Mouse (Mus musculus): ENCODE data around the gene Tmem230. TPM values are rescaled to one million over a fixed set of nuclear protein-coding genes. Genes with fewer than 3 reads are reported as not detected.
"Not testable (repeated sequence)": the region's sequence is repeated elsewhere in the genome, so short reads cannot be mapped to it uniquely, and the experiment has no call there.

Tmem230 gene
- polyA plus RNA-seq (2012; rRNA removed): 91.5 and 102 TPM in 2 replicates

- peak; percentile 46 for DNase-seq (ENCODE audit: low read depth)
These were observed at the start of gene Tmem230 for GRCm38 (mm10) chr2:132247539-132248313. Tmem230 (minus strand) TSS chr2:132247807.

DNA sequence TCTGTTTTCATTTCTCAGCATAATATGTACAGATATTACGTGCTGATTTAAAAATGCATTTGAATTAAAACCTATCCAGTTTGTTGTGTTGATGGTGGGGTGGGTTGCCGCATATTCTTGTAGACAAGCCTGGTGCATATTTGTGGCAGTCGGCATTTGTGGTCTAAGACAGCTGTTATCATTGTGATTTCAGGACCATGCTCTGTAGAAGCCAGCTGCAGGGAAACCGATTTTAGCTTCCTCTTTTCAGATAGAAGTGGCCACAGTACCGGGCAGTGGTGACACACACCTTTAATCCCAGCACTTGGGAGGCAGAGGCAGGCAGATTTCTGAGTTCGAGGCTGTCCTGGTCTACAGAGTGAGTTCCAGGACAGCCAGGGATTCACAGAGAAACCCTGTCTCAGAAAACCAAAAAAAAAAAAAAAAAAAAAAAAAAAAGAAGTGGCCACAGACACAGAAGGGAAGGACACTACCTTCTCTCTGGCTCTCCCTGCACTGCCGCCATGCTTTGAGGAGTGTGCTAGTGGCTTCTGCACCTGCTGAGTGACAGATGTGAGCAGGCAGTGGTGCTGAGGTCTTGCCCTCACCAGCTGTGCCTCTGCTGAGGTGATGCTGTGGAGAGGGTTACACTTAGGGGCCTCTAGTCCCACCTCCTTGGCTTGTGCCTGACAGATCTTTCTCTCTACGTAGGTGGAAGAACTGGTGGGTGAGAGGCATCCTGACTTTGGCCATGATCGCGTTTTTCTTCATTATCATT lies 46.3 kb upstream of the Tmem230 start:
- no peak for DNase-seq (ENCODE audit: low read depth)

GRCm38 (mm10) chr2:132292083-132292482 lies 44.5 kb upstream of the Tmem230 start:
- no peak for DNase-seq (ENCODE audit: low read depth)

DNA sequence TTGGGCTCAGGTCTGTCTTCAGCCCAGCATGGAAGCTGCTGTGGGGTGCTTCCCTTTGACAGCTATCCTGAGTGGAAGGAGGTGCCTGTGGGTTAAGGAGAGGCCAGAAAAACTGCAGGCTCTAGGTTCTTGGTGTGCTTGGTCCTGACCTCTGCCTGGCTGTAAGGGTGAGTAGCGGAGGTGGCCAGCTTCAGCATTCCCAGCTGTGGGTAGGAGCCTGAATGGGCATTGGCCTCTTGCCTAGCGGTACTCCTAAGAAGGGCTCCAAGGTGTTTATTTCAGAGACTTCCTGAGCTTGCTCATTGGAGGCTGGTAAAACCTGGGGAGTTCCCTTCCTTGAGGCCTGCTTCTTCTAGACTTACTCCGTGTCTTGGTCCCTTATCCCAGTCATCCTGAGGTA lies 43.7 kb upstream of the Tmem230 start:
- DNase-seq (ENCODE audit: low read depth): no peak

DNA sequence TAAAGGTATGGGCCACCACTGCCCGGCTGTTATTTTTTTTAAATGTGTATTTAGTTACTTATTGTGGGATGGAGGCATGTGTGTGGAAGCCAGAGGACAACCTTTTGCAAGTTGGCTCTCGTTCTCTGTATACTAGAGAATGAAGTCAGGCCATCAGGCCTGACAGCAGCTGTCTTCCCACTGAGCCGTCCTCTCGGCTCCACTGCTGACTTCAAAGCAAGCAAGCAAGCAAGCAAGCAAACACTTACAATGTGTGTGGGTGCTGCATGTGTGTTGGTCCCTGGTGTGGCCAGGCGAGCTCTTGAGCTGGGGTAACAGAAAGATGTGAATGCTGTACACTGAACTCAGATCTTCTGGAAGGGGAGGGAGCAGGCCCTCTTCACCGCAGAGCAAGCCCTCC lies 43.2 kb upstream of the Tmem230 start:
- DNase-seq (ENCODE audit: low read depth): no peak

DNA sequence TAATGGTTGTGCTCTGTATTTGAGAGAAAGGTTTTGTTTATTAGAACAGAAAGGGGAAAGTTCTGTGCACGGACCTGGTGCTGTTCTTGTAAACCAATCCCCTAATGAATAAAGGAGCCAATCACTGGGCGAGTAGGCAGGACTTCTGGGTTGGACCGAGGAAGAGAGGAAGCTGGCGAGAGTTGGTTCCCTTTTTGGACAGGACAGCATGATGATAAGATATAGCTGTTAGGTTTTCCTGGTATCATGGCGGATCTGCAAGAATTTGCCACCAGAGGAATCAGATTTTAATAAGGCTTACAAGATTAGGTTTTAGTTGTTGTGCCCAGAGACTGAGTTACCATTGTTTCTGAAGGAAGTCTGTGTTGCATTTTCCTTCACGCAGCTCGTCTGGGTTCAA lies 41.6 kb upstream of the Tmem230 start:
- not testable (repeated sequence) for DNase-seq (ENCODE audit: low read depth)

- DNase-seq (ENCODE audit: low read depth): no peak
These were observed 38.9 kb upstream of the Tmem230 start for GRCm38 (mm10) chr2:132286376-132287076.

GRCm38 (mm10) chr2:132285722-132286121 lies 38.1 kb upstream of the Tmem230 start:
- not testable (repeated sequence) for DNase-seq (ENCODE audit: low read depth)

- no peak for DNase-seq (ENCODE audit: low read depth)
These were observed 37.0 kb upstream of the Tmem230 start for GRCm38 (mm10) chr2:132284492-132285139.

DNA sequence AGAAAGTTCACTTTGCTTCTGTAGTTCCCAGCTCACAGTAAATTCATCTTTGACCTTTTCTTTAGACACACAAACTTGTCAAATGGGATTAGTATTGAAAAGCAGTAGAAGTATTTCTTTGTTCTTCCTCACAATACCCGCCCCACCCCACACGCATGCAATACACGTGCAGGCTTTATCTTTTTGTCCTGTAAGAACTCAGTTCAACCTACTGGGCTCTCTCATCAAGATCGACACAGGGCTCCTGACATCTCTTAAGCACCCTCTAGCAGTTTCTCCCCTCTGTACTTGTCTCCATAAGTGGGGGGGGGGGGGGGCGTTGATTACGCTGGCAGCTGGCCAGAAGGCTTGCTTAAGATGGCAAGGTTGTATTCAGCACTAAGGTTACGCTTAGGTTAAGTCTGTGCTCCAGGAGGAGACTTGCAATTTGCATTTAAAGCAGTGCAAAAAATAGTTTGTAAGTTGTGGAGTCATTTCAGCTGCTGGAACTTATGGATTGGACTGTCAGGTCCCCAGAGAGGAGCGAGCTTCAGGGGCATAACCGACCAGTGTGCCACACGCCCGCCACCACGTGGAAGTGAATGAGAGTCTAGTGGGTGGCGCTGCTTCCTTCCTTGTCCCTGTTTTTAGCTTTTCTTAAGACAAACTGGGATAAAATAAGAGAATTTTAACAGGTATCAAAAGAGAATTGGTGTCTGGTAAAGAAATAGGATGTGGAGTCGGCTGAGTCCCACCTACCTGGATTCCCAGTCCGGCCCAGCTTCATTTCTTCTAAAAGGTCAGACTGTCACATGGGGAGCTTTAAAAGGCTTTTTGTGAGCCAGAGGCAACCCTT lies 35.8 kb upstream of the Tmem230 start:
- no peak for DNase-seq (ENCODE audit: low read depth)

DNA sequence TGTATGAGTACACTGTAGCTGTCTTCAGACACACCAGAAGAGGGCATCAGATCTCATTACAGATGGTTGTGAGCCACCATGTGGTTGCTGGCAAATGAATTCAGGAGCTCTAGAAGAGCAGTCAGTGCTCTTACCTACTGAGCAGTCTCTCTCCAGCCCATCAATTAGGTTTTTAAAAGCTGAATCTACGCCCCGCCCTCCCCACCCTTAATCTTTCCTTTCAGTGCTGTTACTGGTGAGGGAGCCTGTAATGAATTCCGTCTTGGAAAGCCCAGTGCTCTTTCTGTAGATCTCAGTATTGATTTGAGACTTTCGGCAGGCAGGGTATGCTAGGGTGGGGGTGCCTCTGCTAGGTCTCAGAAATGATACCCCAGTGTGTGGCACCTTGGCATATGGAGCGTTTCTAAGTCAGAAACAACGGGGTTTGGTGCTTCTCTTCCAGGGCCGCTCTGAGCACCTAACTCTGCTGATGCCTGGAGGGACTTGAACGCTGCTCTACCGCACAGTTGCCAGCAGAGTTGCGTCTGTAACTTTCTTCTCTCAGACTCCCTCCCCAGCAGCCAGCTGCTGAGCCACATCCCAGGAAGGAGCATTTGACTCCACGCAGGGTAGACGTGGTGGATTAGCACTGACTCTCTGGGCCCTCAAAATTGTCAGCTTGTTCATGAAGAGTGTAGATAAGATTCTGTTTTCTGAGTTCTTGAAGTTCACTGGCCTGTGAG lies 35.0 kb upstream of the Tmem230 start:
- no peak for DNase-seq (ENCODE audit: low read depth)

- no peak for DNase-seq (ENCODE audit: low read depth)
These were observed 34.2 kb upstream of the Tmem230 start for GRCm38 (mm10) chr2:132281560-132282452.

GRCm38 (mm10) chr2:132280518-132281120 lies 33.0 kb upstream of the Tmem230 start:
- no peak for DNase-seq (ENCODE audit: low read depth)

DNA sequence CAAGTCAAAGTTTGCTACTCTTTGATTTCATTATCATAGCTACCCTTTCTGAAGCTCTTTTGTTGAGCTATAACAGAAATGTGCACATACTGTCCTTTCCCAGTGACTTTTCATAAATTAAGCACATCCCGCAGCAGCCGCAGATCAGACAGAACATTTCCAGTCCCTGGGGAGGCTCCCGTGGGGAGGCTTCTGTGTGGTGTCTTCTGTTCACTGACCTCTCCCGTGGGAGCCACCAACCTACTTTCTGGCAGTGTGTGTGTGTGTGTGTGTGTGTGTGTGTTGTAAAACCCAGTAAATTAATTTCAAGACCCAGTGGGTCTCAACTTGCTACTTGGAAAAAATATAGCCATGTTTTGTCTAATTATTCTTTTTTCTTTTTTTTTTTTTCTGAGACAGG lies 32.4 kb upstream of the Tmem230 start:
- no peak for DNase-seq (ENCODE audit: low read depth)

DNA sequence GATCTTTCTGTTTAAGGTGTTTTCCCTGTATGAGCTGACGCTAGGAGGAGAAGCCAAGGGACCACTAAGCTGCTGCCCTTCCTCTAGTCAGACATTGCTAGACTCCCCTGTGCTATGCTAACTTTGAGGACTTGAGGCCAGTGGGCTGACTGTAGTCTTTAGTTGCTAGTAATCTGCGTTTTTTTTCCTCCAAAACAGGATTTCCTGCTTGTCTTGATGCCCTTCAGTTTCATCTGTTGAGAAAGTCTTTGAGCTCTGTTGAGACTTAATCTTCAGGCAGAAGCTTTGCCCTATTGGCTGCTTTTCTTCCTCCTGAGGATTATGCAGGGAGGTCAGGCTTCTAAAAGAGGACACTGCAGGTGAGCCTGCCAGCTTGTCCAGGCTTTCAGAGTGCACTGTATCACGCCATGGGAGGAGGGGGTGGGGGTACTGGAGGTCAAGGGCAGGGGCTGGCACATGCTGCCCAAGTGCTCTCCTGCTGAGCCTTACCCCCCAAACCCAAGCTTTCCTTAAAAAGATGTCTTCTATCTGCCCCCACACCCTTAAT lies 31.8 kb upstream of the Tmem230 start:
- DNase-seq (ENCODE audit: low read depth): no peak

GRCm38 (mm10) chr2:132278273-132278853 lies 30.8 kb upstream of the Tmem230 start:
- no peak for DNase-seq (ENCODE audit: low read depth)

DNA sequence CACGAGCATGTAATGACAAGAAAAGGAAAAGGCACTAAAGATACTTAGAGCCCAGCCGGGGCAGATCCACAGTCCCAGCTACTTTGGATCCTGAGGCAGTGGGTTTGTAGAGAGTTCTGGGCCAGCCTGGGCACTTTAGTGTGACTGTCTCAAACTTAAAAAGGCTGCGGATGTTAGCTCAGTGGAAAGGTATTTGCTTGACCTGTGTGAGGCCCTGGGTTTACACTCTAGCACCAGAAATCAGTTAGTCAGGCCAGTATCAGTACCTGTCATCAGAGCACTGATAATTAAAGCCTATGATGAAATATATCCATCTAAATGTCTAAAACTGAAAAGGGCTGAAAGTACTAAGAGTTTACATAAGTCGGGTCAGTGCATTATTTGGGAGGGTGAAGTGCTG lies 28.6 kb upstream of the Tmem230 start:
- no peak for DNase-seq (ENCODE audit: low read depth)

DNA sequence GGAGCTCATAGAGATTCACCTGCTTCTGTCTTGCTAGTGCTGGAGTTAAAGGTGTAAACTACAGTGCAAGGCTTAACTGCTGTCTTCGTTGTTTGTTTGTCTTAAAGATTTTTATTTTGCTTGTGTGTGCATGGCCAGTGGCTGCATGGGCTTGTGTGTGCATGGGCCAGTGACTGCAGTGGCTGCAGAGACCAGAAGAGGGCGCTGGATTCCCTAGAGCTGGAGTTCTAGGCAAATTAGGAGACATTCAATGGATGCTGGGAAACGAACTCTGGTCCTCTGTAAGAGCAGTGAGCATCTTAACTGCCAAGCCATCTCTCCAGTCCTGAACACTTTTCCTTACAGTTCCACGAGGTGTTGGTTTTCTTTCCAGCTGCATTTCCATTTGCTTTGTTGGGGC lies 27.9 kb upstream of the Tmem230 start:
- no peak for DNase-seq (ENCODE audit: low read depth)
